Mouse (Mus musculus): ENCODE results near the gene Gcgr. TPM values are rescaled to one million over a fixed set of nuclear protein-coding genes. Genes with fewer than 3 reads are reported as not detected.

Gene Gcgr
- total and polyA plus RNA-seq, 3 experiments, result not detected

DNA sequence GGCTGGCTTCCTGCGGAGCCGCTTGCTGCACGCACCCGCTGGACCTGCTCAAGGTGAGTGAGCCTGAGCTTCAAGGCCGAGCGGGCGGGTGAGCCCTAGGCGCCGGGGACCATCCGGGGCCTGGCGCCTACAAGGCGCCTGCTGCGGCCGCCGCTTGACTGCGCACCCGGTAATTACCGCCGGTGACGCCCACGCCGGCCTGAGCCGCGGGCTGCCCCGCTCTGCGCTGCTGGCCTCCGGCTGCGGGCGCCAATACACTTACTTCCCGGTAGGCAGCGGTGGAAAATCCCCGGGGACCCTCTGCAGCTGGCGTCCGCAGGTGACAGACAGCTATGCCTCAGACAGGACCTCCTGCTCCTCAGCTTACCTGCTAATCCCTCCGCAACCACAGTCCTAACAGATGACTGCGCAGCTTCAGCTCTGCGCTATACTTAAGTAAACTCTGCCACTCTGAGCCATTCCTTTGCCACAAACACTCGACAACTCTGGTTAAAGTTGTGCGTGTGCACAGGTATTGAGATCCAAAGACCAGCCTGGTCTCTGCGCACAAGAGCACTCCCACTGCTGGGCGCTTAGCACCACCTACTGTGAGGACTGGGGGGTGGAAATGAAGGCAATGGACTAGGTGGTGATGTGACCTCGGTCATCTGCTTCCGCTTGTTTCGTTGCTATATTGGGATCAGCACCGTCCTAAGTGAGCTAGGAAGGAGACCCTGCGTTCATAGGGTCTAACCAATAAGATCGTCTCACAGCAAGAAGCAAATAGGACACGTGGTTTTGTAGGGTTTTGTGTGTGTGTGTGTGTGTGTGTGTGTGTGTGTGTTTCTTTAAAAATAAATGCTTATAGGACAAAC is 38.2 kb upstream of the Gcgr start (continued):
- TF ChIP-seq UBTF (IDR thresholded peaks at IDR 0.05; ENCODE audit: borderline replicate concordance, insufficient read depth, low read depth, low read length) (0 out of 2 replicates have a peak, but pooled peaks have one; percentile 2), NRF1 (IDR thresholded peaks at IDR 0.05; ENCODE audit: insufficient read depth, low read depth, low read length, poor library complexity, severe bottlenecking) (no peak), ZNF384 (IDR thresholded peaks at IDR 0.05; ENCODE audit: low read depth, low read length) (no peak), MAX (IDR thresholded peaks at IDR 0.05; ENCODE audit: low read length) (peak; percentile 95), RAD21 (IDR thresholded peaks at IDR 0.05; ENCODE audit: low read depth, low read length) (peak; percentile 34)

DNA sequence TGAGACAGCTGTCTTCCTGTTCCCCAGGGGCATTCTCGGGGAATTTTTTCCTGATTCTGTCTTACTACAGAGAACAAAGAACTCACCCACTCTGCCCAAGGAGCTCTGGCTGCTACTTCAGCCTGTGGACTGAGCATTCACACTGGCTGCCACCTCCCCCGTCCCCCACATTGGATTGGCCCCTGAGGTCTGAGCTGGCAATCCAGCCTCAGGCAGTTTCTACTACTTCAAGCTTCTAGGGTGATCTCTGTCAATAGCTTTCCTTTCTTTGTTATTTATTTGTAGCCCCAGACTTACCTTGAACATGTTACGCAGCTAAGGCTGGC is 37.7 kb upstream of the Gcgr start:
- no peaks in the 10 kb centered on the region for H3K27me3 ChIP-seq (ENCODE audit: control insufficient read depth in 1 of 2, insufficient read depth in 2 of 2, low read length in 2 of 2)
- no peak overlapping the region for H3K27ac ChIP-seq (ENCODE audit: control insufficient read depth, low read depth, low read length)
- no peaks in the 10 kb centered on the region for H3K9me3 ChIP-seq (replicated peaks; ENCODE audit: insufficient read depth, low read length)
- peak overlapping the region; percentile 87 for H3K9ac ChIP-seq (ENCODE audit: control insufficient read depth, low read depth, low read length, poor library complexity, severe bottlenecking)
- TF ChIP-seq MYB (IDR thresholded peaks at IDR 0.05; ENCODE audit: low read depth, low read length), result no peak
- no peak for TF ChIP-seq MXI1 (IDR thresholded peaks at IDR 0.05; ENCODE audit: low read depth, low read length)
- TF ChIP-seq JUND (IDR thresholded peaks at IDR 0.05; ENCODE audit: low read depth, low read length), result no peak
- TF ChIP-seq CTCF (IDR thresholded peaks at IDR 0.05 in 2 of 3, conservative IDR thresholded peaks at IDR 0.05 in 1 of 3; ENCODE audit: control insufficient read depth in 1 of 3, insufficient read depth in 1 of 3, low read depth in 2 of 3, low read length in 3 of 3, poor library complexity in 1 of 3, severe bottlenecking in 1 of 3), result no peak
- no peak for TF ChIP-seq ZC3H11A (IDR thresholded peaks at IDR 0.05; ENCODE audit: low read depth, low read length)
- TF ChIP-seq CHD2 (IDR thresholded peaks at IDR 0.05; ENCODE audit: low read length), result no peak
- no peak for TF ChIP-seq ETS1 (IDR thresholded peaks at IDR 0.05; ENCODE audit: low read depth, low read length)
- no peak for TF ChIP-seq MAZ (IDR thresholded peaks at IDR 0.05; ENCODE audit: low read depth, low read length)
- no peak for TF ChIP-seq HCFC1 (IDR thresholded peaks at IDR 0.05; ENCODE audit: low read depth, low read length)
- peaks cover 19% of the 10 kb centered on the region for H3K79me2 ChIP-seq (ENCODE audit: control insufficient read depth, insufficient read depth, low read length, poor library complexity)
- H3K4me3 ChIP-seq (ENCODE audit: control insufficient read depth in 1 of 2, insufficient read depth in 1 of 2, low read depth in 2 of 2, low read length in 2 of 2), result peak overlapping the region; percentile 63 to 80
- H3K4me1 ChIP-seq (ENCODE audit: control insufficient read depth in 1 of 2, insufficient read depth in 2 of 2, low read length in 2 of 2), result peaks cover 0 to 20% of the 10 kb centered on the region in 2 experiments; a peak in 2 of 4 replicates
- no peak for DNase-seq (ENCODE audit: low read depth, low spot score)
- peaks cover 0 to 11% of the 10 kb centered on the region in 2 experiments; a peak in 2 of 4 replicates for H3K36me3 ChIP-seq (ENCODE audit: control insufficient read depth in 1 of 2, insufficient read depth in 2 of 2, low read length in 2 of 2)

GRCm38 (mm10) chr11:120493351-120493750 is 37.1 kb upstream of the Gcgr start:
- DNase-seq (ENCODE audit: low read depth, low spot score), result no peak
- Histone ChIP-seq H3K27ac (ENCODE audit: control insufficient read depth, low read depth, low read length) (no peak overlapping the region), H3K9me3 (replicated peaks; ENCODE audit: insufficient read depth, low read length) (no peaks in the 10 kb centered on the region), H3K79me2 (ENCODE audit: control insufficient read depth, insufficient read depth, low read length, poor library complexity) (peaks cover 19% of the 10 kb centered on the region), H3K4me3 (ENCODE audit: control insufficient read depth in 1 of 2, insufficient read depth in 1 of 2, low read depth in 2 of 2, low read length in 2 of 2) (no peak overlapping the region), H3K27me3 (ENCODE audit: control insufficient read depth in 1 of 2, insufficient read depth in 2 of 2, low read length in 2 of 2) (no peaks in the 10 kb centered on the region), H3K4me1 (ENCODE audit: control insufficient read depth in 1 of 2, insufficient read depth in 2 of 2, low read length in 2 of 2) (peaks cover 0 to 20% of the 10 kb centered on the region in 2 experiments; a peak in 2 of 4 replicates), H3K9ac (ENCODE audit: control insufficient read depth, low read depth, low read length, poor library complexity, severe bottlenecking) (no peak overlapping the region), H3K36me3 (ENCODE audit: control insufficient read depth in 1 of 2, insufficient read depth in 2 of 2, low read length in 2 of 2) (peaks cover 0 to 11% of the 10 kb centered on the region in 2 experiments; a peak in 2 of 4 replicates)
- TF ChIP-seq BHLHE40 (IDR thresholded peaks at IDR 0.05; ENCODE audit: borderline replicate concordance, low read depth, low read length) (no peak), MYC (IDR thresholded peaks at IDR 0.05; ENCODE audit: low read depth, low read length) (no peak), KAT2A (conservative IDR thresholded peaks at IDR 0.05; ENCODE audit: low read depth, low read length) (no peak), ELF1 (IDR thresholded peaks at IDR 0.05; ENCODE audit: low read depth, low read length) (no peak), EP300 (IDR thresholded peaks at IDR 0.05; ENCODE audit: low read depth in 1 of 2, low read length in 2 of 2) (no peak), CTCF (IDR thresholded peaks at IDR 0.05 in 2 of 3, conservative IDR thresholded peaks at IDR 0.05 in 1 of 3; ENCODE audit: control insufficient read depth in 1 of 3, insufficient read depth in 1 of 3, low read depth in 2 of 3, low read length in 3 of 3, poor library complexity in 1 of 3, severe bottlenecking in 1 of 3) (no peak), JUND (IDR thresholded peaks at IDR 0.05; ENCODE audit: low read depth, low read length) (no peak), MAZ (IDR thresholded peaks at IDR 0.05; ENCODE audit: low read depth, low read length) (no peak), TCF12 (IDR thresholded peaks at IDR 0.05; ENCODE audit: low read depth, low read length) (no peak), ZC3H11A (IDR thresholded peaks at IDR 0.05; ENCODE audit: low read depth, low read length) (no peak), TBP (IDR thresholded peaks at IDR 0.05; ENCODE audit: low read depth, low read length) (no peak), SIN3A (IDR thresholded peaks at IDR 0.05; ENCODE audit: low read length) (no peak)

All from MEL (cell line).